Mouse (Mus musculus) myocyte (in vitro differentiated cells): ENCODE measurements around the gene Gm38392.

Source experiments
- CEBPB ChIP-seq: IDR thresholded peaks from 2 replicates; pipeline ENCODE4 v1.6.1; 2011; ENCODE audit warnings: mild to moderate bottlenecking, moderate library complexity; ENCODE audit not compliant: poor library complexity, insufficient read depth, severe bottlenecking
- E2F4 ChIP-seq: IDR thresholded peaks from one replicate; pipeline ENCODE4 v1.6.1; 2011; ENCODE audit warnings: mild to moderate bottlenecking, control low read depth, moderate library complexity; ENCODE audit not compliant: insufficient read depth
- MAX ChIP-seq: IDR thresholded peaks from one replicate; pipeline ENCODE4 v1.6.1; 2011; ENCODE audit warnings: low read depth, mild to moderate bottlenecking, control low read depth
- POLR2A ChIP-seq: IDR thresholded peaks from one replicate; pipeline ENCODE4 v1.6.1; 2011; ENCODE audit warnings: low read depth, mild to moderate bottlenecking, control low read depth, moderate library complexity; ENCODE audit not compliant: insufficient read length
- POLR2AphosphoS2 ChIP-seq: IDR thresholded peaks from one replicate; pipeline ENCODE4 v1.6.1; 2011; ENCODE audit warnings: low read depth, control low read depth; ENCODE audit not compliant: insufficient read length
- TCF12 ChIP-seq: IDR thresholded peaks from one replicate; pipeline ENCODE4 v1.6.1; 2011; ENCODE audit warnings: mild to moderate bottlenecking, control low read depth; ENCODE audit not compliant: poor library complexity, insufficient read depth, severe bottlenecking
- USF1 ChIP-seq: IDR thresholded peaks from one replicate; pipeline ENCODE4 v1.6.1; 2011; ENCODE audit warnings: low read depth, mild to moderate bottlenecking, control low read depth, moderate library complexity

DNA sequence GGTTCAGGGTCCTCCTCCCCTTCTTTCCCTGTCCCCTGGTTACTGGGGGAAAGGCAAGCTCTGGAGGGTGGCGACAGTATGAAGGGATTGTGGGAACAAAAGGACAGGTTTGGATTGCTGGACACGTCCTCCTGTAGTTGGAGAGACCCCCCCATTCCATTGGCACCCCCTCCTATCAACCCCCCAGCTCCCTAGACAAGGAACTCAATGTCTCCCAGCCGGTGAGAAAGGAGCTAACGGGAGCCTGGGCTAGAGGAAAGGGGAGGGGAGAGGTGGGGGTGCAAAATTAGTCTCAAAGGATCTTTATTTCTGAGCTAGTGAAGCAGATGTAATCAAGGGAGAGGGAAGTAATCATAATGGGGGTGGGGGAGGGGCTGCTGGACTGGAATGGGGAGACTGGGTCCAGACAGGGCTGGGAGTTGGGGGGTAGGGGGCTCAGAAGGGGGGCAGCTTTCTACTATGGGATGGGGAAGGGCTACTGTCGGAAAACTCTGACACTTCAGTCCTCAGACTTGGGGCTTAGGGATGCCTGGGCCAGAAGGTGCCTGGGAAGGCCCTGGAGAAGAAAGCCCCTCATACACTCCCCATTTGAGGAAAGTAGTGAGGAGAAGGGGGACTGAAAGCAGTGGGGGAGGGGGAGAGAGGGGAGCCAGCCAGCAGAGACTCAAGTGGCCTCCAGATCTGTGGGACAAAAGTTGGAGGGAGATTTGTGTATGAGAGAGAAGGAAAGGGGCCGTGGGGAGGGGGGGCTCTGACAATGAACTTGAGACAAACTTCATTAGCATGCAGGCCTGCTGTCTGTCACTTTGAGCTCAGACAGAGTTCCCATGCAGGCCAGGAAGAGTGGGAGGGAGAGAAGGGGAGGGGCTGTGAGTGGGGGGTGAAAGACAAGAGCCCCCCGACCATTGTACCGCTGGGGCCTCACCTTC is 81.2 kb downstream of the Gm38392 start:
- TF ChIP-seq POLR2A = no peak
- TF ChIP-seq USF1 = no peak
- no peak for TF ChIP-seq E2F4
- TF ChIP-seq TCF12 = no peak
- no peak for TF ChIP-seq CEBPB
- TF ChIP-seq POLR2AphosphoS2 = no peak
- no peak for TF ChIP-seq MAX
